Mouse (Mus musculus) frontal cortex, postnatal 14 days (tissue): ENCODE measurements around the gene Letm1.

Experiments
- DNase-seq, 2 experiments: peaks; one replicate each; pipeline ENCODE4 v3.0.0; 2022; ENCODE audit warnings: low spot score in 2 of 2

Gene Letm1

DNA sequence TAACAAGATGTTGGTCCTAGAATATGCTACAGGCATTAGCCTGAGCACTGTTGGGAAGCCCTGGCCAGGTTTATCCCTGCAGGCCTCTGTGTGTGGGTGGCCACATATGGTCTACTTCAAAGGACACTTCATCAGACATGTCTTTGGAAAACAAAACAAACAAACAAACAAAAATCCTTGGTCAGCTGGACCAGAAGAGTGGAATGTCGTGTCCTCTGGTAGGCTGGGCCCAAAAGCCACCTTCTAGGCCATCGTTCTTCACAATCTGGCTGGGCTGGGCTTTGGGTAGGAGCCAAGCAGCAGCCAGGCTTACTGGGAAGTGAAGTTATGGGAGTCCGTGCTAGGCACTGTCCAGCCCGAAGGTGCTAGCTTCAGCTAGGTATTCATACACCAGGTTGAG lies 75.5 kb downstream of the Letm1 start:
- no peak for DNase-seq

DNA sequence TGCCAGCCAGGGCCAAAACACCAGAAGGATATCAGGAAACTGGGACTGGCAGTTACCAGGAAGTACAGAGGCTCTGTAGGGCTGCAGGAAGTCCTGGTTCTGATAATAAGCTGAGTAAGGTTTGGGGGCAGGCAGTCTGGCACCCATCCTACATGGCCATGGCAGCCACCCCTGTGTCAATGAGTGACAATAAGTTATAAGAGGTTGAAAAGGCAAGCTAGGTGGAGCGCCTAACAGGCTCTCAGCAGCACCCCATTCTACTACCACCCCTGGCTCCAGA lies 76.3 kb downstream of the Letm1 start:
- DNase-seq, result no peak

GRCm38 (mm10) chr5:33705612-33706349 lies 76.8 kb downstream of the Letm1 start:
- no peak for DNase-seq

DNA sequence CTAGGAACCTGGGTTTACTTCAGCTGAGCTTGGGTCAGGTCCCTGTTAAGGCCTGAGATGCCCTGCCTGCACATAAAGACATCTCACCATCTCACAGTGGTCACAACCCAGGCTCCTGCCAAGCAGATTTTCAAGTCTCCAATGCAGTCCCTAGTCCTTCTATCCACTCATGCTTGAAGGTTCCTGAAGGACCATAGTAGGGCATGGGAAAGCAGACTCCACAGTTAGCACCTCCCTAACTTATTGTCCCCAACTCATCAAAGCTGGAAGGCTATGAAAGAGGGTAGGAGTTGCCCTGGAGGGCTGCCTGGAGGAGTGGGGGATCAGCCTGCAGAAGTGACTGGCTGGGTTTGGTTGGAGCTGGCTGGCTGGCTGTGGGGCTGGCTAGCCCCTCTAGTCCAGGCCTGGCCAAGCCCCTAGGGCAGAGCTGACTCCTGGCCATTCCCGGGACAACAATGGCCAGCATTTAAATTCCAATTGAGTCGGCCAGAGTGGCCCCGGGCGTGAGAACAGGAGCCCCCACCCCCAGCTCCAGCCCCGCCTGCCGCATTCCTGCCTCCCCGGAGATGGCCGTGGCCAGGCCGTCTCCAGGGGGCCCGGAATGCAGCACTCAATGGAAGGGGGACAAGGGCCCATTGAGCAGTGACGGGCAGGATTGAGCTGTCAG lies 77.5 kb downstream of the Letm1 start:
- peak in 1 of 2 experiments; percentile 67 for DNase-seq

- DNase-seq, result no peak
Observed at GRCm38 (mm10) chr5:33703999-33704398, 78.6 kb downstream of the Letm1 start.

- no peak for DNase-seq
Observed at GRCm38 (mm10) chr5:33701832-33702231, 80.8 kb downstream of the Letm1 start.

DNA sequence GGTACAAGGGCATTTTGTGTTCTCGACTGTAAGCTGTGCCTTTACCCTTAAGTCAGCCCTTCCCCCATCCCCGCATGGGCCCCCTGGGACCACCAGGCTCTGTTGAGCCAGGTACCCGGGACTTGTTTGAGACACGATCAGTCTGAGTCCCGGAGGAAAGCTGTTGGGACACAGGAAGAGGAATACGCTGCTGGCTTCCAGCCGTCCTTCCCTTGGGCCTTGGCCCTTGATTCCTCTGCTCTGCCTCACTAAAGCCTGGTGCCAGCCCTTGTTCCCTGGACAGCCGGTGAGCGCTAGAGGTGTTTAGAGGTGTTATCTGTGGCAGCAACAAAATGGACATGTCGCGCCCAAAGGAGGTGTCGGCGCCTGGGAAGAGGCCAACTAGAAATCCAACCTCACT lies 82.6 kb downstream of the Letm1 start:
- no peak for DNase-seq

DNA sequence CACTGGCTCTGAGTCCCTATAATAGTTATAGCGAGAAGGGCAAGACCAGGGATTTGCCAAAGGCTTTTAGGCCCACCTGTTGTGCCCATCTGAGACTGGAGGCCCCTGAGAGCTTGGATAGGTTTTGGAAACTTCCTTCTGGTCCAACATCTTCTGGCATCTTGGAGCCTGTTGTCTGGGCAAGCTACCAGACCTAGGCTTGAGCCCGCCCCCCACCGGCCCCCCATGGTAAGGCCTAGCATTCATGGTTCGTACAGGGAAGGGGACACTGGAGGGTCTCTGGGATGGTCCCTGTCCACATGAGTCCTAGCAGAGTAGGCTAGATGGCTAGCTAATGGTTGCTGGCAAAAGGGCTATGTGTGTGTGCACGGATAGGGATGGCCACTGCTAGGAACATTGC lies 83.9 kb downstream of the Letm1 start:
- no peak for DNase-seq

DNA sequence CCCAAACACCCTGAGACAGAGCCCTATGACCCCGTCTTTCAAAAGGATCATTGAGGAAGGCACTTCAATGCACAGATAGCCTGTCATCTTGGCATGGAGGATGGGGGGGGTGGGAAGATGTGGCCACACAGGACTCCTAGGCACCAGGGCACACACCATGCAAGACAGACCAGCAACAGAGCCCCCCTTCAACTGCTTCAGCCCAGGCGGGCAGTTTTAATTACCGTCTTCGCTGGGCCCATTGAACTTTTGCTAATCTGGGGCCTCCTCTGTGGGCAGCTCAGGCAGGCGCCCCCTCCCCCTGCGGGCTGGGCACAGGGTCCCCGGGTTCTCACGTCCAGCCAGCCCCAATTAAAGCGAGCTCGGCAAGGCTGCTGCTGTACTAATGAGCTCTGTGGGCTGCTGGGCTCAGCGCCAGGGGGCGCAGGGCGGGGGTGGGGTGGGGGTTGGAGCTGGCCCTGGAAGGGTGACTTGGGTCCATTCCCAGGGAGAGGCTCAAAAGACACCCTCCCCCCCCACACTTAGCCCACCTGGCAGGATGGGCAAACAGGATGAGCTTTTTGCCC lies 84.6 kb downstream of the Letm1 start:
- DNase-seq, result peak in 1 of 2 experiments; percentile 53

DNA sequence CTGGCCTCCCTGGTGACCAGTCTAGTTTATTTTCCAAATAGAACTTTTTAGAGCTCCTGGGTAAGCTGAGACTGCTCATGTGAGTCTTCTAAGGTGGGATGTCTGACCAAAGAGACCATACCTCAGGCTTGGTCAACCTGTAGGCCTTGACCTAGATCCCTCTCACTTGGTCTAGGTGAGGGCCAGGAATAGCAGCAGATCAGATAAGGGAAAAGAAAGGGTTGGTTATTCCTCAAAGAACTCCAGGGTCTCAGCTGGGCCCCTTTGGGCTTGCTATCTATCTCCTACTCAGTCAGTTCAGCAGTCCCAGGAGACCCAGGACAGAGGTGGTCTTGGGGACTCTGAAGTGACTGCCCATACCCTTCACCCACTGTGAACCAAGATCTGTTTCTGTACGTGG lies 85.1 kb downstream of the Letm1 start:
- no peak for DNase-seq

DNA sequence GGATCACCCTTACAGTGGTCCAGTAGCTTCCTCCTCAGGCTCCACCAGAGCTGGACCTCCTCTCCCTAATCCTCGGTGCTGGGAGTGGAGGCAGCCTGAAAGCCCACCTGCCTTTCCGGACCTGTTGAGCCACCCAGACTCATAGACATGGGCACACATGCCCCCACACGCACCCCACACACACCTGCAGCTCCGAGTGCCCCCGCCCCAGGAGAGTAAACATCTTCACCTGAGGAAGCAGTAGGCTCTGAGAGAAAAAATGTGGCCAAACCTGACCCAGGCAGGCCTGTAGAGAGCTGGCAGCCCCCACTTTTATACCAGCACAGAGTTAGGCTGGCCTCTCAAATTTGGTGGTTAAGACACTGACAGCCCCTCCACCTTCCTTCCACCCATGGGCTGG lies 86.2 kb downstream of the Letm1 start:
- no peak for DNase-seq

- no peak for DNase-seq
Observed at GRCm38 (mm10) chr5:33695718-33696121, 86.9 kb downstream of the Letm1 start.

DNA sequence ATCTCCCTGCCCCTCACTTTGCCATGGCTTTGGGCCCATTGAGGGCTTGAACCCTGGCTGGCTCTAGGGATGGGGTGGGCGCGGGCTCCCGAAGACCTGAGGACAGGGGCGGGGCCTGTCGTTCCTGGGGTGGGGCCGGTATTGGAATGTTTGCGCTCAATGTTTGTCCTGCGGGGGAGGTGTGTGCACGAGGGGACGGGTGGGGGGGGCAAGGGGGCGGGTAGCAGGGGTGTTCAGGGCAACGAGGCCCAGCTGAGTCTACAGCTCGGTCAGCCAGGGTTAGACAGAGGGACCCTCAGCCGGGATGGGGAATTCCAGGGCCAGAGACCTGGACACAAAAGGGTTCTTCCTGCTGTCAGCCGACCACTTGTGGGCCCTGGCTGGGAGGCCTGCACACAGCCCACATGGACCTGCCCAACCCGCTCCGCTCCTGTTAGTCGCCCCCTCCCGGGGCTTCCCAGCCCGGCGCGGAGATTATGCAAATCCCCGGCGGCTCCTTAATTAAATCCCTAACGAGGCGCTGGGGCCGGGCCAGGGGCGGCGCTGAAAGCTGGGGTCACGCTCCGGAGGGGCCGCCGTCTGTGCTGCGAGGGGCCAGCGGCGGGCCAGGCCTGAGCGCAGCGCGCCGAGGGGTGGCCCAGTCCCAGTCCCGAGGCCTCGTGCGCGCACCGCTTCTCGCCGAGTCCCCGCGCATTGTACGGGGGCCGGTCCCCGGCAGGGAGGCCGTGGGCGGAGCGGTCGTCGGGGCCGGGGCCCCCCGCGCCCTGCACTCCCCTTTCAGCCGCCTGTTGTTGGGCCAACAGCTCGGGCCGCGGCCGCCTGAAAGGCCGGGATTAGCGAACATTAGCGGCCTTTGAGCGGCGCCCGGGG lies 87.5 kb downstream of the Letm1 start:
- peak; percentile 25 to 48 for DNase-seq

GRCm38 (mm10) chr5:33694461-33694847 lies 88.2 kb downstream of the Letm1 start:
- no peak for DNase-seq

DNA sequence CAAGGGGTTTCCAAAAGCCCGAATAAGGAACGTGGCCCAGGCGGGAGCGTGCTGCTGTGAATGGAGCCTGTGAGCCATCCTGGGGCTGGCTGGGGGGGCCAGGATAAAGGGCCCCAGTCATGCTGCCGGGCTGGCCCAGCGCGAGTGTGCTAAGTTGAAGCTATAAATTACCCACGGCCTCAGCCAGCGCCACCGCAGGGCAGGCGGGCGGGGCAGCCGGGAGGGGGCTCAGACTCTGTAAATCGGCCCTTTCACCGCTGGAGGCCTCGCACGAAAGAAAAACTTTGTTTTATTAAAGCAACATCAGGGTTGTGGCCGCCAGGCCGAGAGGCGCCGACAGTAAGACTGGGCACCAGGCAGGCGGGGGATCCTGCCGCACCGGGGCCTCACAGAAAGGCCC lies 90.2 kb downstream of the Letm1 start:
- DNase-seq, result no peak

- no peak for DNase-seq
Observed at GRCm38 (mm10) chr5:33689852-33690645, 92.6 kb downstream of the Letm1 start.
